Mouse (Mus musculus): ENCODE measurements at regions not wholly inside any gene's neighbourhood (a gene's known extent, or its start where the extent isn't known, plus 50 kb on each side); places are given as distances from the start of the nearest gene placed in this dataset.

- TF ChIP-seq CTCF (IDR thresholded peaks at IDR 0.05; ENCODE audit: extremely low read depth, insufficient read depth, low read length) (no peak), POLR2A (IDR thresholded peaks at IDR 0.05; ENCODE audit: extremely low read depth, insufficient read depth, low read length) (no peak)
Observed at GRCm38 (mm10) chr13:107932423-107933032, 111.7 kb upstream of the Smim15 start.

Measured in cortical plate, adult 2 months (tissue).